Mouse (Mus musculus): ENCODE results near the gene Stx1a.

The Stx1a gene

GRCm38 (mm10) chr5:135079578-135079977, 56.3 kb downstream of the Stx1a start:
- DNase-seq (ENCODE audit: low read depth, low spot score): no peak

- DNase-seq (ENCODE audit: low read depth, low spot score): no peak
Measured at GRCm38 (mm10) chr5:135080539-135080938, 57.3 kb downstream of the Stx1a start.

- DNase-seq (ENCODE audit: low read depth, low spot score): no peak
Measured at GRCm38 (mm10) chr5:135086871-135087270, 63.6 kb downstream of the Stx1a start.

- DNase-seq (ENCODE audit: low read depth, low spot score): no peak
Measured at GRCm38 (mm10) chr5:135089653-135090052, 66.4 kb downstream of the Stx1a start, which contains the start of gene Mlxipl. TSS of gene Mlxipl (plus strand) at chr5:135089890.
